Mouse (Mus musculus) left cerebral cortex, postnatal 25 days (tissue): Measurements from ENCODE around the gene Aqp7. TPM values are rescaled to one million over a fixed set of nuclear protein-coding genes. Genes with fewer than 3 reads are reported as not detected.
A peak's percentile ranks its signal among the peaks of the same experiment; 100 is the strongest.
"Not testable (repeated sequence)": the region's sequence is repeated elsewhere in the genome, so short reads cannot be mapped to it uniquely, and the experiment has no call there.

Source experiments
- DNase-seq, 2 experiments: peaks; one replicate each; pipeline ENCODE4 v3.0.0; 2022; ENCODE audit warnings: low spot score in 2 of 2, mixed read lengths in 1 of 2
- intact Hi-C: fragments of 180-260 bp; cut with DNase I; formaldehyde crosslinking; loops from one replicate; pipeline ENCODE4 v1.15.1; 2025
- total RNA-seq, 2 experiments: library from RNA; stranded (reverse); gene quantifications; 2 replicates each; pipeline ENCODE4 v1.2.3; 2021

The Aqp7 gene
- total RNA-seq, result not detected

DNA sequence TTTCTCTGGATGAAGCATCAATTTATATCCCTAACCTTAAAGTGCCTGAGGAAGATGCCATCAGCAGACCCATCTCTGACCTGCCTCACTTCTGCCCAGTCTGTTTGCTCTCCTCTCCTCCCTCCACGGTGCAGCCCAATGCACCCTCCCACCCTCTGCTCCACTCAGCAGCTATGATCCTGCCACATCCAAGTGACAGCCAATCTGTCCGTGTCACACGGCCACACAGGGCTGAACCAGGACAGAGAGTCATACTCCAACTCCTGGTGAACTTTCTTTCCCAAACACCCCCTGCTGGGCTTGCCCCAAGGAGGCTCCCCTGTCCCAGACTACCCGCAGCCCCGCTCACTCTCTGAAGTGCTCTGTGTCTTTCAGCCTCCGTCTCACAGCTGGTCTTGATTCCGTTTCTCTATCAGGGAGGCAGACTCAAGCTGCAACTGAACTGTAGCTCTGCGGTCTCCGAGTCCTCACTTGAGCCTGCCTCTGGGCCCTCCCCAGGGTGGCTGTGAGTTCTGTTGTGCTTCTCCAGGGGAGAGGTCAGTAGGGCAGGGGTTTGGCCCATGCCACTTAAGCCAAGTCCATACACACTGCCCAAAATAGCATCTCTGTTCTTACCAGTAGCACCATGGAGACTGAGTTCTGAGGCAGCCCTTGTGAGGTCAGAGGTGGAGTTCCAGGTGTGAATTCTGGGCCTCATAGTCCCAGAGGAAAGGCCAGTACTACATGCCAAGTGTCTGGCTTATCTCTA lies at the start of gene Aqp7:
TSS of gene Aqp7 (minus strand) at position 616 of the 748 bp plus-strand sequence.
- no peak for DNase-seq
- intact Hi-C loops, result no loop called here

DNA sequence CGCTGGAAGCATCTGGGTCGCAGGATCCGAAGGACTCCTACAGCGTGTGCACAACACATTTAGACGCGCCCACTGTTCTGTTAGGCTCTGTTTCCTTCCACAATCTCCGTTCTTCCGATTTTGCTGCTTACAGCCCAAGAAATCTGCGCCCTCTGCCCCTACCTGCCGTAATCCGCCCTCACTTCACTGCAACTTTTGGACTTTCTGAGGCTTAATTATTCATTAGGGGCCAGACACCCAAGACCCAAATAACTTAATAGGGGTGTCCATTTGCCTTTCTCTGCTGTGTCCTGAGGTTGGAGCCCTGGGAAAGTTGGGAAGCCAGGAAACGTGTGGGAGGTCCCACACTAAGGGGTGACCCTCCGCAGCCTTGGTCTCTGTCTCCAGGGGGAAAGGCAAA lies 49.4 kb upstream of the Aqp7 start:
- no peak for DNase-seq
- intact Hi-C loops, result no loop called here

DNA sequence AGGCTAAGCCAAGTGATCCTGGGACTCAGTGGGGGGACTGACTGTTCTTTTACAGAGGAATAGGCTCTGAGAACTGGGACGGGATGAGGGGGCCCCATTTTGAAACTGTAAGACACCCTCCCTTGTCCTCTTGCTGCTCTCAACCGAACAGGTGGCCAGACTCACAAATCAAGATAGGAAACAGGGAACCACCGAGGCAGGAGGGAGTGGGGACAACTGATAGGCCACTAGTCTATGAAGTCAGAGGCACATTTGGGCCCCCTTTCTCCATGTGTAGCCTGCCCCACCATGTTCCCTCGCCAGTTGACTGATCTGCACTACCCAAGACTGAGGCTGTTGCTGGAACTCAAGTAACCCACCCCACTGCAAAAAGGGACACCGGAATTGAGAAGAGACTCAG lies 48.9 kb upstream of the Aqp7 start:
- DNase-seq, result no peak
- intact Hi-C loops, result no loop called here

DNA sequence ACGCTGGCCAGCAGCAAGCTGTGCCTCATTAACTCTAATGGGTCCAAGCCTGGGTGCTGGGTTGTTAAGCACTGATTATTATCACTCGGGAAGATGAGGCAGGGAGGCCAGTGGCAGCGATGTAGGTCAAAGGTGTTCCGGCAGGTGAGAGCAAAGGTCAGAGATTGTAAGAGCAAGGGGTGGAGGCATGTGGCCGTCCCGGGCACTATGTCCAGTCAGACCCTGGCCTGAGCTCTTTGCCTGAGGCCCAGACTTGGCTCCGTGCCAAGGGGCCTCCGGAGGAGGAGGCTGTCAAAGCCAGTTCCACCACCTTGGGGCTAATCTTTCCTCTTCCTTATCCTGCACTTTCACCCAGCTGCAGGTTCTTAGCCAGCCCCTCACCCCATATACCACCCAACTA lies 48.2 kb upstream of the Aqp7 start:
- intact Hi-C loops, result no loop called here
- DNase-seq, result no peak

DNA sequence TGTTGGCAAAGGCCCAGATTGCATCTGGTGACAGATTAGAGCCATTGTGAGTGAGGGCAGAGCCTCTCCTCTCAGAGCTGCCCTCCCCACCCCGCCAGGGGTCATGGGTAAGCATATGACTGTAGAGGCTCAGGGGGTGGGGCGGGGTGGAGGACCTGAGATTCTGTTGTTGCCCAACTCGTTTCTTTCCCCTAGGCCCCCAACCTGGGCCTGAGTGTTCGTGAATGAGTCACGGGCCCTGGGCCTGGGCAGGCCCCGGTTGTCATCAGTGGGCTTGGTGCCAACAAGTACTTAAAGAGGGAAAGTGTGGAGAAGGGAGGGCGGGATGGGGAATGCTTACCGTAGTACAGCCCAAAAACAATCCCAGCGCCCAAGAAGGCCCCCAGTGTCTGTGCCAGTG lies 46.4 kb upstream of the Aqp7 start:
- intact Hi-C loops, result no loop called here
- no peak for DNase-seq

DNA sequence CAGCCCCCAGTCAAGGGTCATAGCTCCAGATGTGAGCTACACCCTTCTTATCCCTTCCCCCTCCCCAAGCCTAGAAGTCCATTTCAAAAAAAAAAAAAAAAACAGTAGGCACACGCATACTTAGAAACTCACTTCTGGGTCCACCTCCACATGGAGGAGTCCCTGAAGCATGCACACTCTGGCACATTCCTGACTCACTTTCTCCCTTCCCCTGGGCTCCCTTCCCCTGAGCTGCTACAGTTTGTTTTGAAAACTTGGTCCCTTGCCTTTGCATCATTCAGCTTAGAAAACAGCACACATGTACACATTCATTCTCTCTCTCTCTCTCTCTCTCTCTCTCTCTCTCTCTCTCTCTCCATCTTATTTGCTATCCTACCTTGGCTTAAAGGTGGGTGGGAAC lies 45.0 kb upstream of the Aqp7 start:
- intact Hi-C loops, result no loop called here
- peak in 1 of 2 experiments; percentile 34 for DNase-seq

DNA sequence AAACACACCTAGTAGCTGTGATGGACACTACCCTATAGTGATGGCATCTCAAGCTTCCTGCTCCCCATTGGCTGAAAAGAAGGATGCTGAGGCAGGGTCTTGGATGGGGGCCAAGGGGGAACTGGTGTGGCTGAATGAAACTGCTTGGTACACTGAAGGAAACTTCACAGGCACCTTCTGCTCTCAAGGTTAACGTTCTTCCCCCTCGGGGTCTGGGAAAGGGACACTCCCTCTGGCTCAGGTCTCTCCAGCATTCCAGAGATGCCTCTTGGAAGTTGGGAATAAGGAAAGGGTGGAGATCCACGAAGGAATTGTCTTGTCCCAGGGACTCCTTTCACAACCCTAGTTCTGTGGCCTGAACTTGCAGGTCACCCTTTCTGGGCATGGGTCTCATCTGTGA lies 43.5 kb upstream of the Aqp7 start:
- DNase-seq, result no peak
- intact Hi-C loops, result no loop called here

DNA sequence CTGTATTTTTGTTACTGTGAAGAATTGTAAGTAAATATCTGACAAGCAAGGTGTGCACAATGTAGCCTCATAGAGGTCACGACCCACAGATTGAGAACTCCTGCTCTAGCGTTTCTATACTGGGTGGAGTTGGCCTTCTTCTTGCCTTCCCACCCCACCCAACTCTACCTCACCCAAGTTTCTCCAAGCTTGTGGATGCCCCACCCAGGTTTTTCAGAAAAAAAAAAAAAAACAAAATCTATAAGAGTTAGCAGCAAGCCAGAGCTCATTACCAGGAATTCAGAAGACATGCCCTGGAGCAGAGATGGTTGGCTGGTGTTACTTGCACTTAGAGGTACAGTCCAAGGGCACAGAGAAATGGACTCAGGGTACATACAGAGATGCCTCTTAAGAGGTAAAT lies 41.8 kb upstream of the Aqp7 start:
- intact Hi-C loops, result no loop called here
- no peak for DNase-seq

DNA sequence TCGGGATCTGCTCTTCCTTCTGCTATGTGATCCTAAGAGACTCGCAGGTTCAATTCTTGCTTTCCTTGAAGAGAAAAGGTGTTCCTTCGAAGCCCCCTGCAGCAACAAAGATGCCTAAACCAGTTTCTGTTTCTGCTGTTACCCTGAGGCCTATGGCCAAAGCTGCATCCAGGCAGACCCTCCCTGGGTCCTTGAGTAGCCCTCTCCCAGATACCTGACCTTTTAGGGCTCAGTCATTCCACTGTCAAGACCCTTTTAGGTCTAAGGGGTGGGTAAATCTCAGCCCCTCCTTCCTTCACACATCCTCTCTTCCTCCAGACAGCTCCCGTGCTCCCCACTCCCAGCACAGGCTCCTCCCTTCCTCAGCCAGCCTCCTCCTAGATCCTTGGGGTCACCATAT lies 41.2 kb upstream of the Aqp7 start:
- DNase-seq, result no peak
- intact Hi-C loops, result no loop called here

DNA sequence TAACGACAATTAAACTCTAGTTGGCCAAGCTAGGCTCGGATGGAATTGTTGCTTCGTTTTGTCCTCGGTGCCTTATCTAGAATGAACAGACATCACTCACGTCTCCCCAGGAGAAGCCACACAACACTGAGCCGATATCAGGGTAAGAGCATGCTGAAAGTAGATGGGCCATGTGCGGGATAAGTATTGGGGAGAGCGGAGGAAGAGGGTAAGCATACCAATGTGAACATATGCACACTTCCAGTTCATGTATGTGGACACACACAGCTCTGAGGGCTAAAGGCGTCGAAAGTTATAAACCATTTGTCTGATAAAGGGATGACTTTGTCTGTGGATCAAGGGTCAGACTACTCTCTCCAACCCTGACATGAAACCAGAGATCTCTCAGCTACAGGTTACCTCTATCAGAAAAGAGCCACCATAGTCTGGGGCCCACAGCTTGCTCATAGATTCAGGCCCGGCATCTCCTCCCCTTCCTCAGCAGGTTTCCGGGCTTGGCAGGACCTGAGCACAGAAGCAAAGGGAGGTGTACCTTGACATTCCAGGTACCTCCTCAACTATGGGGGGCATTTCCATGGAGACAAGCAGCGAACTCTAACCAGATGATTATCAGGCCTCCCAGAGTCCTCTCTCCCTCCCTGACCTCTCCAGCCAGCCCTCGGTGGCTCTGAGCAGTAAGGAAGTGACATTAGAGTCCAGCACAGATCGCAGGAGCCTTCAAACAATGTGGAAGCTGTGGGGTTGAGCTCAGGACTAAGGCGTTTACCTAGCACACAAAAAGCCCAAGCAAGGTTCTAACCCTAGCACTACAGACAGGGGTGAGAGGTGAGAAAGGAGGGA lies 39.7 kb upstream of the Aqp7 start:
- no peak for DNase-seq

DNA sequence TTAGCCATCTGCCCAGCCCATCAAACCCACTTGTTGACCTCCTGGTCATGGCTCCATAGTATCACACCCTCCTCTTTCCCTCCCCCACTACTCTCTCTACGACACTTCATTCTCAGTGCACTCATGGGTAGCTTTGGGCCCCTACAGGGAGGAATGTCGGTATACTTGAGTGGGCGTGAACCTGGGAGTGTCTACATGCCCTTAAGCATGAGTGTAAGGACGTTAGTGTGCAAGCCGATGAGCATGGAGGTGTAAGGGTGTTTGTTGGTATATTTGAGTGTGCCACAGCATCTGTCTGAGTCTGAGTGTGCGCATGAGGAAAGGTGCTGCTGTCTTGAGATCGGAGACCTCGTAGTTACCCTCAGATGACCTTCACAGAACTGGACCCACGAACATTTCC lies 39.0 kb upstream of the Aqp7 start:
- DNase-seq, result no peak
- intact Hi-C loops, result no loop called here

More for the DNA sequence above, 39.7 kb upstream of the Aqp7 start:
- intact Hi-C loops, result no loop called here

DNA sequence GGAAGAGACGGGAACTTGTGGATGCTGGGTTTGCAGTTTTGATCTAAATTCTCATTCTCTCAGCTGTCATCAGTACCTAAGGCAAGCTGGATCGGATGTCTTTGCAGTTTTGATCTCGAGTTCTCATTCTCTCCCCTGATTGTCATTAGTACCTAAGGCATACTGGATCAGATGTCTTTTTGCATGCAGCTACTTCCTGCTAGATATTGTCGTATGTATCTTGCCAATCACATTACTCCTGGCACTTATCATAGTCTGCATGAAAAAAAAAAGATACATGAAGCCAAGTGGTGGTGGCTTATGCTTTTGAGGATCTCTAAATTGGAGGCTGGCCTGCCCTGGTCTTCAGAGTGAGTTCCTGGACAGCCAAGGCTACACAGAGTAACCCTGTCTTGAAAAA lies 36.9 kb upstream of the Aqp7 start:
- intact Hi-C loops, result no loop called here
- no peak for DNase-seq

DNA sequence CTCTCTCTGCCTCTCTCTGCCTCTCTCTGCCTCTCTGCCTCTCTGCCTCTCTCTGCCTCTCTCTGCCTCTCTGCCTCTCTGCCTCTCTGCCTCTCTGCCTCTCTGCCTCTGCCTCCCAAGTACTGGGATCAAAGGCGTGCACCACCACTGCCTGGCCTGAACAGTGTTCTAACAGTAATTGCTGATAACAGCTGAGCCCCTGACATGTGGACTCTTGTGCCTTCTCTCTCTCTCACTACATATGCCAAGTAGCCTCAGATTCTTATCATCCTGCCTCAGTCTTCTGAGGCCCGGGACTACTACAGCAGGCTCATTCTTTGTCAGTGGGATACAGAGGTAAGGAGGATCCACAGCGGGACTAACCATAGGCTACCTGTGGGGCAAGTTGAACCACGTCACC lies 34.9 kb upstream of the Aqp7 start:
- intact Hi-C loops, DNase-seq: not testable (repeated sequence)

DNA sequence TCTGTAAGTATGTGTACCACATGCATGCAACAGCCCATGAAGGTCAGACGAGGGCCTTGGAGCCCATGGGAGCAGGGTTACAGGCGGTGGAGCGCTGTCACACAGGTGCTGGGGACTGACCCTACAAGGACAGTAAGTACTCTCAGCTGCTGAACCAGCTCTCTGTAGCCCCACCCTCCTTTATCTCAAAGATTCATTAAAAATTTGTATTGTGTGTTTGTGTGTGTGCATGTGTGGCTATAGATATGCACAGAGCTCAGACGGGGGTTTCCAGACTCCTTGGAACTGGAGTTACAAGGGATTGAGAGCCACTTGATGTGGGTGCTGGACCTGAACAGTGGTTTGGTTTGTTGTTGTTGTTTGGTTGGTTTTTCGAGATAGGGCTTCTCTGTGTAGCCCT lies 33.8 kb upstream of the Aqp7 start:
- intact Hi-C loops, result no loop called here
- DNase-seq, result no peak

DNA sequence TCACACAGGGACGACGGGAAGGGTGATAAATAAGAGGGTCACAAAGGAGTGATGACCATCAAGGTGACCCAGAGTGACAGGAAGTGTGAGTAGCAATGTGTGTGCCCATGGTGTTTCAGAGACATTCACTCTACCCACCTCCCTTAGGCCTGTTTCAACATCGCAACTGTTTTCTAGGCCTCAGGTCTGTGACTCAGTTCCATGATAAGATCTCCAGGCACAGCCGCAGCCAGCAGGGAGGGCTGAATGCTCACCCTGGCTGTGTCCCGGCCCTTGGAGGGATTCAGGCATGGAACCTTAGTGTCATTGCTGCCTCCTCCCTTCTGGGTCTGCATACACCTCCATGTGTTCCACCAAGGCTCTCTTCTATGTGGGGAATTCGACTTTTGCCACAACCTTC lies 30.8 kb upstream of the Aqp7 start:
- intact Hi-C loops, result no loop called here
- no peak for DNase-seq

DNA sequence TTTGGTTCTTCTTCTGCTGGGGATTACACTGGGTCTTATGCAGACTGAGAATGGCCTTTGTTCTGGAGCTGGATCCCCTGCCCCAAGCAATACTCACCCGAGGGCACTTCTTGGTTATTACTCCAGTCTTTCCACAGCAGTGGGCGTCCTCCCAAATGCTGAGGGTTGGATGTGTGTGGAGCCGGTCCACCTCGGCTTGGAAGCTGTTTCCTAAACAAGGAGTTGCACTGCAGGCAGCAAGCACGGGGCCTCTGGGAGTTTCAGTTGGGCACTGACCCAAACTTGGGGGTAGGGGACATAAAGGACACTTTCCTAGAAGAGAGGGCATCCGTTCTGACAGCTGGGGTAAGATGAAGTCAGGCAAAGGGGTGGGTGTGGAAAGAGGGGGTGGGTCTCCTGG lies 26.5 kb upstream of the Aqp7 start:
- DNase-seq, result no peak
- intact Hi-C loops, result no loop called here

DNA sequence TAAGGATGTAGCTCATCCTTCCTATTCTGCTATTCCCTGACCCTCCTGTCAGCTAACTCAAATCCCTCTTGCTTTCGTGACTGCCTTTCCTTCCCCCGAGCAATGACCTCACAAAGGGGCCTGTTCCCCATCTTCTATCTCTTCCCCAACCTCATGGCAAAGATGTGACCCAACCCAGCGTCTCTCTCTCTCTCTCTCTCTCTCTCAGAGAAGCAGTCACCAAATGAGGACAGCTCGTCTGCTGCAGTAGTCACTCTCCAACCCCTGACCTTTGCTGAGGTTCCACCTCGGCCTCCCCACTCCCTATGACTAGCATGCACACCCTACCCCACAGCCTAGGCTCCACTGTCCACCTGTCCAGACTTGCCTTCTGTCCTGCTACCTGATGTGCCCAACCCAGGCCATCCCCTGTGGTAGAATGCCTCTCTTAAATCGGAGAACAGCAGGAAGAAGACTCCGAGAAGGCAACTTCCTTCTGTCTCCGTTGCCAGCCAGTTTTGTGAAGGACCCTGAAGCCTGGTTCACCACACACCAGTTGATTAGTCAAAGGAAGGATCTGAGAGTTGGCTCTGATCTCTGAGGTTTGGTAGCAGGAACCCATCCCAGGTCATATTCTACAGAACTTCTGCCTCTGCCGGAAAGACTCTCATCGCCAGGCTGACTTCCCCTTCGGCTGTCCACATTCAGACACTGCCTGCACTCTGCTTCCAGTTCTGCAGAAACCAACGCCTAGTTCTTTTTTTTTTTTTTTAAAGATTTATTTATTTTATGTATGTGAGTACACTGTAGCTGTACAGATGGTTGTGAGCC lies 25.3 kb upstream of the Aqp7 start:
- no peak for DNase-seq
- intact Hi-C loops, result no loop called here

DNA sequence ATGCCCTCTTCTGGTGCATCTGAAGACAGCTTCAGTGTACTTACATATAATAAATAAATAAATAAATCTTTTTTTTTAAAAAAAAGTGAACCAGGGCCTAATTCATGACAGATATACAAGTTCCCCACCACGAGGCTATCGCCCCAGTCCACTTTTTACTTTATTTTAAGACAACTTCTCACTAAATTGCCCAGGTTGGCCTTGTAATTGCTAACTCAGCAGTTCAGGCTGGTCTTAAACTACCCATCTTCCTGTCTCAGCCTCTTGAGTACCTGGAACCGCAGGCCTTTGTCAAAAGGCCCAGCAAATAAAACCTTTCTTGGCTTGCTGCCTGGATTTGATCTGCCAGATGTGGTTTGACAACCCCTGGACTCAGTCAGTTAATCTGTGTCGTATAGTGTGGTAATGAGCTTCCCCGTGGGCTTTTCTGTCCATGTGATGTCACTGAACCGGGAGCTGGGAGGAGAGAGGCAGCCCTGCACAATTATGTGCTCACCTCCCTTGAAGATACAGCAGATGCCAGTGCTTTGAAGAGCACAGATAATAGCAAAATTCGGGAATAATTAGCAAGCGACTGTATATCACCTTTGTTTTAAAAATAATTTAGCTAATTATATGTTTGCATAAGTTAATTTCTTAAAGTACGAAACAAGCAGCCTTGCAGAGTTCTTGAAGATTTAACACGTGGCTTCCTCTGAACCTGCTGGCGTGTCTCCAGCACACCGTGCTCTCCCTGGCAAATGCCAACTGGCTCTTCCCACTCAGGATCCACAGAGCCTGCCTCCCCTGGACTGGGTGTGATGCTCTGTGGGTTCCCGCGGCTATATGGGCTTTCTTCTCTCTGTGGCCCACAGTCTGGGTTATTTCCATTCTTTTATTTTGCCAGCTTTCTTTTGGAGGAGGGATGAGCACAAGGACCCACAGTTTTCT lies 23.8 kb upstream of the Aqp7 start:
- intact Hi-C loops, result no loop called here

DNA sequence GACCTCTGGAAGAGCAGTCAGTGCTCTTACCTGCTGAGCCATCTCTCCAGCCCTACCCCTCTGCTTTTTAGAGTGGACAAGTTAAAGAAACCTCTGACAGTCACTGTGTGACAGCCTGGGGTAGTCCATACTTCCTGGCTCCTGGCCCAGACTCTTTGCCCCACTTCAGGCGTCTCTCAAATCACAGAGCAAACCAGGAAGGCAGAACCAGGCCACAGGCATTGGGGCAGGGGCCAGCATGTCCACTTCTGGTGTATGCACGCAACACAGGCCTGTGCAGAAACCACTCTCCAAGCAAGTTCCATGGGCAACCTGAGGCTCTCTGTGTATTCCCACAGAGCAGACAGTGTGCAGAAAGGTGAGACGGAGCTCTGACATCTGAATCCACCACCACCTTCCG lies 17.3 kb upstream of the Aqp7 start:
- intact Hi-C loops, result no loop called here
- DNase-seq, result no peak

More for the DNA sequence above, 23.8 kb upstream of the Aqp7 start:
- no peak for DNase-seq
